Mouse (Mus musculus) heart, embryonic 13.5 days (tissue): ENCODE results near the gene Nup62. TPM values are rescaled to one million over a fixed set of nuclear protein-coding genes. Genes with fewer than 3 reads are reported as not detected.

Experiments
- ATAC-seq: fragments of 200-750 bp; cut with Nextera tagmentation; 2 replicates; pipeline ENCODE4 v1.8.0; 2017; ENCODE audit warnings: moderate TSS enrichment; ENCODE audit not compliant: insufficient number of reproducible peaks, low FRiP score, low TSS enrichment; ENCODE audit errors: extremely low read depth
- H3K27ac ChIP-seq: fragments of 300-500 bp; sonication (generic); replicated peaks from 2 replicates; pipeline ENCODE4 v1.5.1; 2015; ENCODE audit warnings: moderate library complexity, mild to moderate bottlenecking, inconsistent platforms
- H3K27me3 ChIP-seq: fragments of 300-500 bp; sonication (generic); replicated peaks from 2 replicates; pipeline ENCODE4 v1.6.1; 2015; ENCODE audit warnings: mild to moderate bottlenecking, inconsistent platforms
- H3K36me3 ChIP-seq: fragments of 300-500 bp; sonication (generic); 2 replicates; pipeline ENCODE4 v1.6.1; 2015; ENCODE audit warnings: mild to moderate bottlenecking, inconsistent platforms
- H3K4me1 ChIP-seq: fragments of 300-500 bp; sonication (generic); 2 replicates; pipeline ENCODE4 v1.6.1; 2015; ENCODE audit warnings: inconsistent platforms
- H3K4me2 ChIP-seq: fragments of 300-500 bp; sonication (generic); 2 replicates; pipeline ENCODE4 v1.6.1; 2015; ENCODE audit warnings: inconsistent platforms, mild to moderate bottlenecking, moderate library complexity
- H3K4me3 ChIP-seq: fragments of 300-500 bp; sonication (generic); 2 replicates; pipeline ENCODE4 v1.5.1; 2015; ENCODE audit warnings: moderate library complexity, mild to moderate bottlenecking, inconsistent platforms
- H3K9ac ChIP-seq: fragments of 300-500 bp; sonication (generic); 2 replicates; pipeline ENCODE4 v1.6.1; 2015; ENCODE audit warnings: inconsistent platforms, mild to moderate bottlenecking, moderate library complexity
- H3K9me3 ChIP-seq: fragments of 300-500 bp; sonication (generic); 2 replicates; pipeline ENCODE4 v1.6.1; 2016; ENCODE audit warnings: inconsistent platforms
- WGBS: fragments of 180-500 bp; shearing (Covaris S2); methylation state at CpG from one replicate; pipeline ENCODE4 v1.1.7; 2015; ENCODE audit warnings: mixed read lengths; 5-methylcytosine and 5-hydroxymethylcytosine counted together
- polyA plus RNA-seq: library from polyadenylated mRNA; unstranded; fragments of >200 nt; fragmentation: Nextera tagmentation; extraction: Ambion mirVana; gene quantifications from 2 replicates; pipeline ENCODE4 v1.2.1, GENCODE M21; 2015

Gene Nup62
- 77.5 and 80.3 TPM in 2 replicates for polyA plus RNA-seq

DNA sequence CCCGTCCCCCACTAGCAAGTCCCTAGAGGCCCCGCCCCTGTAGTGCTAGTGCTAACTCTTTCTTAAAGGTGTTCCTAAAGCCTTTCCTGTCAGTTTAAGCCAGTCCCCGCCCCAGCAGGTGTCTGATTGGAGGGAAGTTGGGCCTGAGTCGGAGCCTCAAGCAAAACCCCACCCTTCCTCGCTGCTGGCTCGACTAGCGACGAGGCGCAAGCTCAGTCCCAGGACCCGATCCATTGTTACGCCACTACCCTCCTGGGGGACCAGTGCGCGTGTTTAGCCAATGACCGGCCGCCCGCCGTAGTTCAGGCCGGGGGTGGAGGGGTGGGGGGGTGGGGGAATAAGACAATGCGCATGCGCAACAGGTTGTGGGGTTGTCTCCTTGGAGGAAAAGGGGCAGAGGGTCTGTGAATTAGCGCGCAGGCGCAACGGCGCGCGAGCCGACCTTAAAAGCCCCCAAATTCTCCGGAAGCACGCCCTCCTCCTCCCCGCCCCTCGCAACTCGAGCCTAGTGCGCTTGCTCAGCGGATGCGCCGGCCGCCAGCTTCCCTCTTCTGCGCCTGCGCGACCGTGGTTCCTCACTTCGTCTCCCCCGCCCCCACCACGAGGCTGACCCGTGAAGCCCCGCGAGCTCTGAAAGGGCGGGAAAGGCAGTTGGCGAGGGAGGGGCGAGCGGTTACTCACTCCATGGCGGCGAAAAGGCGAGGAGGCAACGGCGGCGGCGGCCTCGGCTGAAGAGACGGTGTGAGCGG lies at the start of gene Nup62, which contains the start of gene Il4i1:
TSS of gene Nup62 (plus strand) at position 368 of the 749 bp plus-strand sequence.
TSS of gene Il4i1 (plus strand) at position 667 of the 749 bp plus-strand sequence.
- peak; percentile 84 for ATAC-seq
- Histone ChIP-seq H3K9me3 (no peaks in the 10 kb centered on the region), H3K27ac (peak within 1 kb of the TSS; percentile 99), H3K9ac (peak within 1 kb of the TSS; percentile 98), H3K4me2 (peak within 1 kb of the TSS; percentile 86), H3K4me3 (peak within 1 kb of the TSS; percentile 90), H3K27me3 (no peaks in the 10 kb centered on the region), H3K4me1 (peaks cover 47% of the 10 kb centered on the region), H3K36me3 (peaks cover 35% of the 10 kb centered on the region)
- under 1% methylated on average over 62 of the region's 62 CpGs for WGBS

DNA sequence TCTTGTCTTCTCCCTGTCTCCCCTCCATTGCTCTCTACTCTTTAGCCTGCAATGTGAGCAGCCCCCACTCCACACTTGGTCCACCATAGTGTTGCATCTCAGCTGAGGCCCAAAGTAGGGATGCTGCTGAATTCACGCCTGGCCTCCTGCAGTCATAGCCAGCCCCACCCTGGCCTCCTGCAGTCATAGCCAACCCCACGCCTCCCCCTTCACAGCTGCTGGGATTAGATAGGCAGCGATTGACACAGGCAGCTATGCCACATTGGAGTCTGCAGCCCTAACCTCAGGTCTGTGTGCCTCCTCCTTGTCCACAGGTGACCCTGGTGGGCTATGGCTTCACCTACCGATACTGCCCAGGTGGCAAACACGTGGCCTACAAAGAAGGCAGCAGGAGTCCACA lies 47.8 kb upstream of the Nup62 start:
- Histone ChIP-seq H3K27me3 (no peaks in the 10 kb centered on the region), H3K4me2 (no peak overlapping the region), H3K27ac (no peak overlapping the region), H3K4me3 (no peak overlapping the region), H3K4me1 (no peaks in the 10 kb centered on the region), H3K36me3 (peaks cover 97% of the 10 kb centered on the region), H3K9me3 (no peaks in the 10 kb centered on the region), H3K9ac (no peak overlapping the region)
- 78% methylated on average over 5 of the region's 5 CpGs for WGBS
- no peak for ATAC-seq

DNA sequence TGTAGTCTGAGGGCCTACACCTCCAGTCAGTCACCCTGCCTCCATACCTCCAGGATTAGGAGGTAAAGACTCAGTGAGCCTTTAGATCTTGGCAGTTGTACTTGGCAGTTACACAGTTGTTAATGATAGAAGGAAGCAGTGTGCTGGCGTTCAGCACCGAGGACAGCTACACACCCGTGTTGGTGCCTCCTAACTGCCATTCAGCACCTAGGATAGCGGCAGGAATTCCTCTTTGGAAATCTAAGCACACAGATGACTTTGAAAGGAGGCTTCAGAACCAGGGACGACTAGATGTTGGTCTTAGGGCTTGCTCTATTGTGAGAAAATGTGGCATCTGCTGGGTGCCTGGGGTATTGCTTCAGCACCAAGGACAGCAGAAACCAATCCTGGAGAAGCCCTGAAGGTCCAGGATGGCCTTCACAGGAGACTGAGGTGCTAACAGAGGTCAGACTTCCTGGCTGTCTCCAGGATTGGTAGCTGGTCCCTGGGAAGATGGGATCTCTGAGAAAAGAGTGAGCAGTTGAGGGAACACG lies 45.8 kb upstream of the Nup62 start:
- Histone ChIP-seq H3K9me3 (no peaks in the 10 kb centered on the region), H3K4me2 (no peak overlapping the region), H3K27ac (no peak overlapping the region), H3K4me3 (no peak overlapping the region), H3K9ac (no peak overlapping the region), H3K4me1 (no peaks in the 10 kb centered on the region), H3K36me3 (peaks cover 97% of the 10 kb centered on the region), H3K27me3 (no peaks in the 10 kb centered on the region)
- WGBS: 11% methylated on average over 6 of the region's 6 CpGs
- ATAC-seq: no peak

DNA sequence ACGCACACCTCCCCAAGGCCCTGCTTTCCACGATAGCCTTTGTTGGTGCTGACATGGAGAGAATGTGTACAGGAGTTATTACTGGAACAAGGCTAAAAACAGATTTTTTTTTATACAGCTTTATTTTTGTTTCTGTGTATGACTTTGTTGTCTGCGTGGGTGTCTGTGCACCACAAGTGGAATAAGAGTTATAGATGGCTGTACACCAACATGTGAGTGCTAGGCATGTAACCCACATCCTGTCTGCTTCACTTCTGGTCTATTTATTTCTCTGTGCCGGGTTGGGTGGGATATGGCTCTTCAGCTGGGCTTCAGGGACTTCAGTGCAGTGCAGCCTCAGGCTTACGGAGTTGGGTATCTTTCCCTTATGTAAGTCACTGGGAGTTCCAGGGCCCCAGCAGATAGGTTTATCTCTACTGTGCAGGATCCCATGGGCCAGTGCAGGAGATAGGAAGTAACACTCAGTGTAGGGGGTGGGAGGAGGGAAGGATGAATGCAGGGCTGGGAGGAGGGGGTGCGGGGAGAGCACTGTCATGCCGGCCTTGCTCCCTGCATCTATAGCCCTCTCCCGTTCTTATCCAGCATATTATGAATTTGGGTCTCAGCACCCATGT lies 43.2 kb upstream of the Nup62 start:
- no peak for ATAC-seq
- Histone ChIP-seq H3K4me2 (no peak overlapping the region), H3K9me3 (no peaks in the 10 kb centered on the region), H3K27me3 (no peaks in the 10 kb centered on the region), H3K9ac (no peak overlapping the region), H3K4me1 (no peaks in the 10 kb centered on the region), H3K4me3 (no peak overlapping the region), H3K27ac (no peak overlapping the region), H3K36me3 (peaks cover 95% of the 10 kb centered on the region)
- 71% methylated on average over 8 of the region's 8 CpGs for WGBS

DNA sequence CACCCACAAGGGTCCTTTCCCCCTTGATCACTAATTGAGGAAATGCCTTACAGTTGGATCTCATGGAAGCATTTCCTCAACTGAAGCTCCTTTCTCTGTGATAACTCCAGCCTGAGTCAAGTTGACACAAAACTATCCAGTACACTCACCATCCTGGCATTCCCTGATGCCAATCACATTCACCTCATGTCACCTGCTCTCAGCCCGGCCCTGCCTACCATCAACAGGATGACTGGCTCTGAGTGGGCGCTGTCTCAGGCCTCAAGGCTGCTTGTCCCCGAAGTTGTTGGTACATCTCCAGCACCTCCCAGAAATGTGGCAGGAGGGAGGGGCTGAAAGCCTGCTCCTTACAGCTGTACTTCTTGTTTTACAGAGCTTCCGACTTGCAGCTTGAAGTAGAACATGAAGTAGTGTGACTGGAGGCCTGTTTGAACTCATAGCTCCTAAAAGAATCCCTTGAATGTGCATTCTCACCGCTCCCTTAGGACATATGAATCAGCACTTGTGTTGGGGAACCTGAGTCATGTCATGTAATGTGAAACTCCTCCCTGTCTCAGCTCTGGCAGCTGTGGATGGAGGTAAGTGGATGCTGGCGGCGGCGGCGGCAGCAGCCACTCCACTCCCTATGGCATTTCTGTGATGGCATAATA lies 38.9 kb upstream of the Nup62 start:
- H3K36me3 ChIP-seq: peaks cover 63% of the 10 kb centered on the region
- peak; percentile 42; the same call in 1 of the 2 replicates for ATAC-seq
- H3K4me1 ChIP-seq: no peaks in the 10 kb centered on the region
- no peak overlapping the region for H3K9ac ChIP-seq
- 86% methylated on average over 9 of the region's 9 CpGs for WGBS
- H3K27ac ChIP-seq: no peak overlapping the region
- H3K4me2 ChIP-seq: no peak overlapping the region
- H3K27me3 ChIP-seq: no peaks in the 10 kb centered on the region
- H3K4me3 ChIP-seq: no peak overlapping the region
- H3K9me3 ChIP-seq: no peaks in the 10 kb centered on the region

DNA sequence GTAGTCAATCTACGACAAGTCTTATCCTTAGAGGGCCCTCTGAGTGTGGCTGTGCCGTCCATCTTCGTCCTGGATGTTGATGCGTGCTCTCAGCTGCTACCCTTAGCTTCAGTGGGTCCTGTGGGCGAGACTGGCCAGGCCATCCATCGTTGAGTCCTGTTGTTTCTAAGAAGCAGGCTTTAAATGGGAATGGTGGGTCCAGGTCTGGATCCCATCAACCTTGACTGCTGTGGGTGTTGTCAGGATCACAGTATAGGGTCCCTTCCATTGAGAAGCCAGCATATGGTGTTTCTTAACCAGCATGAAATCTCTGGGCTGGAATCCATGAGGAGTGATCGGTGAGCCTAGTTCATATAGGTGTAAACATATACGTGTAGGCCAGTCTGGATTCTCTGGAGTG lies 35.8 kb upstream of the Nup62 start:
- Histone ChIP-seq H3K4me2 (no peak overlapping the region), H3K9me3 (no peaks in the 10 kb centered on the region), H3K4me3 (no peak overlapping the region), H3K27me3 (peaks cover under 1% of the 10 kb centered on the region; the same call in 1 of the 2 replicates), H3K36me3 (peaks cover 31% of the 10 kb centered on the region), H3K9ac (no peak overlapping the region), H3K27ac (no peak overlapping the region), H3K4me1 (no peaks in the 10 kb centered on the region)
- WGBS: 75% methylated on average over 8 of the region's 8 CpGs
- ATAC-seq: no peak

DNA sequence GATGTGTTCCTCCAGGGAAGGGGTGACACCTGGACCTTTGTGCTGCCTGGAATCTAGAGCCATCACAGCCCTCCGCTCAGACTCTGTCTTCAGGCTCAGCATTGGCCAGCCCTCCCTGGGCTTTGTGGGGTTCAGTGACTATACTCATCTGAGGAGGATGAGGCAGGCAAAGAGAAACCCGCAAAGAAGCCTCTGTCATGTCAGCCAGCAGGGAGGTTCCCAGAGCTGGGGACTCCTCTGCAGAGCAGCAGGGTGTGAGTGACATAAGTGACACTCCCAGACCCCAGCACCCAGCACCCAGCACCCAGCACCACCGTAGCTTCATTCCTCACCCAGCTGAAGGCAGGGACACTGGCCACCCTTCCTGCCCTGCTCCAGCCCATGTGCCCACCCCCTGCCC lies 26.4 kb upstream of the Nup62 start:
- no peak overlapping the region for H3K9ac ChIP-seq
- no peak overlapping the region for H3K4me3 ChIP-seq
- 0 out of 2 replicates have a peak, but pooled peaks cover 6% of the 10 kb centered on the region for H3K9me3 ChIP-seq
- H3K36me3 ChIP-seq: no peaks in the 10 kb centered on the region
- ATAC-seq: no peak
- no peaks in the 10 kb centered on the region for H3K4me1 ChIP-seq
- 69% methylated on average over 3 of the region's 3 CpGs for WGBS
- peaks cover 19% of the 10 kb centered on the region; the same call in 1 of the 2 replicates for H3K27me3 ChIP-seq
- no peak overlapping the region for H3K27ac ChIP-seq
- H3K4me2 ChIP-seq: no peak overlapping the region

DNA sequence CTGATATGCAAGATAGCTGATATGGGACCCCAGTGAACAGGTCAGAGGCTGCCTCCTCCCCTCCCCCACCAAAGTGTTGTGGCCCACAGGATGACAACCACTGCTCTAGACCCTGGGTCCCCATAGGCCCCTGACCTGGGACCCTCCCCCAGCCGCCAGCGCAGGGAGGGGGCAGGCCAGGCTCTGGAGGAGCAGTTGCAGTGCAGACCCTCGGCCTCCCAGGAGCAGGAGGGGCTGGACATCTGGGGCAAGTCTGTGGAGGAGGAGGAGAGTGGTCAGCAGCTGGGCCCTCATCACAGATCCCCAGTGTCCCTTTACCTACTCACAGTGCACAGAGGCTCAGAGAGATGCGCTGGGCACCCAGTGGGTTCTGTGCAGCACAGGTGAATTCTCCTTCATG lies 25.8 kb upstream of the Nup62 start:
- H3K9me3 ChIP-seq: 0 out of 2 replicates have a peak, but pooled peaks cover 6% of the 10 kb centered on the region
- peaks cover 18% of the 10 kb centered on the region; the same call in 1 of the 2 replicates for H3K27me3 ChIP-seq
- no peaks in the 10 kb centered on the region for H3K4me1 ChIP-seq
- no peak overlapping the region for H3K9ac ChIP-seq
- H3K36me3 ChIP-seq: no peaks in the 10 kb centered on the region
- no peak for ATAC-seq
- no peak overlapping the region for H3K4me2 ChIP-seq
- 60% methylated on average over 4 of the region's 4 CpGs for WGBS
- H3K27ac ChIP-seq: no peak overlapping the region
- no peak overlapping the region for H3K4me3 ChIP-seq

DNA sequence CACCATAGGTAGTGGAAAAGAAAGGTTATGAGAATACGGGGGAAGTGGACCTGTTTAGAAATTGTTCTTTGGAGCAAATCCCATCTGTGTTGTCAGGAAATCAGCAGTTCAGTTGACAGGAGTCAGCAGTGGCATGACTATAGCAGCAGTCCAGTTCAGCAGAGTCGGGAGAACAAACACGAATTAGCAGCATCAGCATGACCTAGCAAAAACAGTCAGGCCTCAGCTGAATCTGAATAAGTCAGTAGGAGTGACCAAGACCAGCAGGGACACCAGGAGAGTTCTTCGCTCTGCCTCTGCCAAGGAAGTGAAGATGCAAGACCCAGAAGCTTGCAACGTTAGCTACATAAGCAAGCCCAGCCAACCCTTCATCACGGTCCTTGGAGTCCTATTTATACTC lies 23.1 kb upstream of the Nup62 start:
- Histone ChIP-seq H3K4me2 (no peak overlapping the region), H3K4me1 (no peaks in the 10 kb centered on the region), H3K36me3 (no peaks in the 10 kb centered on the region), H3K4me3 (no peak overlapping the region), H3K27ac (no peak overlapping the region), H3K27me3 (0 out of 2 replicates have a peak, but pooled peaks cover 9% of the 10 kb centered on the region), H3K9me3 (peaks cover 15% of the 10 kb centered on the region; the same call in 1 of the 2 replicates), H3K9ac (no peak overlapping the region)
- ATAC-seq: no peak; the same call in 1 of the 2 replicates
- WGBS: 70% methylated on average over 6 of the region's 6 CpGs

DNA sequence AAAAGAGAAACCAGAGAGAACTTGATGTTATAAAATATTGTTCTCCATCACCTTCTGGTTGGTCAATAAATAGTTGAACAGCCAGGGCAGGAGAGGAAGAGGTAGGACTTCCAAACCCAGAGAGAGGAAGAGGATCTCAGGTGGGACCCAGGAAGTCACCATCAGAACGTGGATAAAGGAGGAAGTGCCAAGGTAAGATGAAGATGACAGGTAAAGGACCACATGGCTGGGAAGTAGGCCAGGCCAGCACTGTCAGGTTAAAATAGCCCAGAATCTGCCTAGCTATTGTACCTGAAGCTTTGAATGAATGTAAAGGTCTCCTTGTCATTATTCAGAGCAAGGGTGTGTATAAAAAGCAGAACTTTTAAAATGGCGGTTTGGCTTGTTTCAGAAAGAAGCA lies 7.0 kb upstream of the Nup62 start:
- Histone ChIP-seq H3K9ac (no peak overlapping the region), H3K4me3 (no peak overlapping the region), H3K27me3 (peaks cover 9% of the 10 kb centered on the region; the same call in 1 of the 2 replicates), H3K36me3 (peaks cover 29% of the 10 kb centered on the region), H3K4me2 (no peak overlapping the region), H3K4me1 (no peaks in the 10 kb centered on the region), H3K27ac (no peak overlapping the region), H3K9me3 (no peaks in the 10 kb centered on the region)
- 63% methylated on average over 2 of the region's 2 CpGs for whole genome bisulfite sequencing
- no peak for ATAC-seq

DNA sequence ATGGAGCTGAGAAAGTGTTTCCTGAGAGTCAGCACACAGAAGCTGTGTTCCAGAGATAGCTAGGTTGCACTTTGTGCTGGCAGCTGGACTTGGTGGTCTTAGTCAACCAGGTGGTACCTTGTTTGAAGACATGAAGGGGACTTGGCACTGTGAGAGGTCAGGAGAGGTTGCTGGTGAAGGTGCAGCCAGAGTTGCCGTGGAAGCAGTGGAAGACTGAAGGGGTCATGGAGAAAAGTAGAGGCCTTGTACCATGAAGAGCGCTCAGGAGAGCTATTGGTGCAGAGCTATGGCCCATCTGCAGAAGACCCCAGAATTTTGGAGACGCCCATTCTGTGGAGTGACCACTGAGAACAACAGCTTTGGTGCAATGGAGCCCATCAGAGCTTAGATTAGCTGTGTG lies 6.4 kb upstream of the Nup62 start:
- Histone ChIP-seq H3K9ac (no peak overlapping the region), H3K4me2 (no peak overlapping the region), H3K4me3 (no peak overlapping the region), H3K27ac (no peak overlapping the region), H3K36me3 (peaks cover 32% of the 10 kb centered on the region), H3K9me3 (no peaks in the 10 kb centered on the region), H3K27me3 (peaks cover 9% of the 10 kb centered on the region; the same call in 1 of the 2 replicates), H3K4me1 (0 out of 2 replicates have a peak, but pooled peaks cover under 1% of the 10 kb centered on the region)
- 71% methylated on average over 3 of the region's 3 CpGs for WGBS
- ATAC-seq: no peak
